Mouse (Mus musculus) neural tube, embryonic 11.5 days (tissue): ENCODE measurements around the gene Esp3. TPM values are rescaled to one million over a fixed set of nuclear protein-coding genes. Genes with fewer than 3 reads are reported as not detected.
"Not testable (repeated sequence)": the region's sequence is repeated elsewhere in the genome, so short reads cannot be mapped to it uniquely, and the experiment has no call there.

Source experiments
- ATAC-seq: fragments of 200-750 bp; cut with Nextera tagmentation; 2 replicates; pipeline ENCODE4 v1.8.0; 2017; ENCODE audit warnings: moderate number of reproducible peaks, mild to moderate bottlenecking, moderate TSS enrichment, moderate library complexity; ENCODE audit not compliant: insufficient read depth, low FRiP score, low TSS enrichment
- DNase-seq: peaks from one replicate; pipeline ENCODE4 v3.0.0-alpha.2; 2015; ENCODE audit warnings: low spot score
- H3K27ac ChIP-seq: fragments of 300-500 bp; sonication (generic); 2 replicates; pipeline ENCODE4 v1.5.1; 2014; ENCODE audit warnings: low read depth, mild to moderate bottlenecking, low read length
- H3K27me3 ChIP-seq: fragments of 300-500 bp; sonication (generic); 2 replicates; pipeline ENCODE4 v1.6.1; 2014; ENCODE audit warnings: mild to moderate bottlenecking, low read length, mixed read lengths; ENCODE audit not compliant: control insufficient read depth, insufficient read depth
- H3K36me3 ChIP-seq: fragments of 300-500 bp; sonication (generic); 2 replicates; pipeline ENCODE4 v1.6.1; 2014; ENCODE audit warnings: mild to moderate bottlenecking, low read length, moderate library complexity, mixed read lengths; ENCODE audit not compliant: control insufficient read depth, insufficient read depth
- H3K4me1 ChIP-seq: fragments of 300-500 bp; sonication (generic); 2 replicates; pipeline ENCODE4 v1.6.1; 2014; ENCODE audit warnings: low read length, mixed read lengths; ENCODE audit not compliant: control insufficient read depth, insufficient read depth
- H3K4me2 ChIP-seq: fragments of 300-500 bp; sonication (generic); 2 replicates; pipeline ENCODE4 v1.6.1; 2014; ENCODE audit warnings: low read depth, mild to moderate bottlenecking, moderate library complexity
- H3K4me3 ChIP-seq: fragments of 300-500 bp; sonication (generic); 2 replicates; pipeline ENCODE4 v1.5.1; 2014; ENCODE audit warnings: low read depth, low read length
- H3K9ac ChIP-seq: fragments of 300-500 bp; sonication (generic); 2 replicates; pipeline ENCODE4 v1.6.1; 2014; ENCODE audit warnings: mild to moderate bottlenecking, low read length
- H3K9me3 ChIP-seq: fragments of 300-500 bp; sonication (generic); 2 replicates; pipeline ENCODE4 v1.6.1; 2016; ENCODE audit warnings: low read length; ENCODE audit not compliant: control insufficient read depth
- WGBS: fragments of 180-500 bp; shearing (Covaris S2); extraction: QIAGEN DNeasy Blood & Tissue Kit; methylation state at CpG from one replicate; pipeline ENCODE4 v1.1.7; 2014; 5-methylcytosine and 5-hydroxymethylcytosine counted together
- polyA plus RNA-seq: library from polyadenylated mRNA; unstranded; fragments of >200 nt; fragmentation: Nextera tagmentation; extraction: Ambion mirVana; gene quantifications from 2 replicates; pipeline ENCODE4 v1.2.1, GENCODE M21; 2014

Esp3 gene
- not detected in 2 replicates for polyA plus RNA-seq

DNA sequence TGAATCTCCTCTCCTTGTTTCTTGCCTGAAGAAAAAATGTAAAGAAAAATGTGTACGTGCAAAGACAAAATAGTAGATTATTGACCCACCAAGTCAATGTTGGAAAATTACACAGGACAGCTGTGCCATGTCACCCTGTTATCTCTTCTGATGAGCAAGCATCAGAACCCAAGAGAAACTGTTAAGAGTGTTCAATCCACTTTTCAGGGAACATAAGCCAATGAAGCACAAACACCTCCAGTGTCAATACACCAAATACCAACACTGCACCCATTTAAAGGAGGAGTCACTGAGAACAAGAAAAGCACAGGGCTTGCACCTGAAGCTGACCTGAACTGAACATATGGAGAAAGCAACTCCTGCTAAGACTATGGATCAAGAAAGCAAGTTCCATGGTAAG, at the start of gene Esp3:
Gene Esp3 (plus strand): TSS at position 301 of the 400 bp plus-strand sequence.
- H3K4me3 ChIP-seq, H3K27me3 ChIP-seq, H3K27ac ChIP-seq, H3K4me2 ChIP-seq, ATAC-seq, H3K9me3 ChIP-seq, DNase-seq, H3K36me3 ChIP-seq, H3K9ac ChIP-seq, H3K4me1 ChIP-seq: not testable (repeated sequence)
- 100% methylated on average over 1 of the region's 1 CpGs for WGBS

DNA sequence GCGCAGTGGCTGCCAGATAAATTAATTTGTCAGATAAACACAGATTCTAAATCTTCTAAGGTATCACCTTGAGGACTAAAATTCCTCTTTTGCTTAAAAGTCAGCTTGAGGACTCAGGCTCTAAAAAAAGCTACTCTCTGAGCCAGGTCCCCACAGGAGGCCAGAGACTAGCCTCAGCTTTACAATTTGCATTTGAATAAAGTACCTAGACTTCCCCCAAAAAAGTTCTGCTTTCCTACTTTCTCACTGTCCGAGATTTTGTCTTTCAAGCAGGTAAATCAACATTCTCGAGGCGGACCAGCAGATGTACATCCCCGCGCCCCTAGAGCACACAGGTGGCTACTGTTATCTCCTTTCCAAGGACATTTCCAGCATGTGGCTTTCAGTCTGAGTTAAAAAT, 48.0 kb upstream of the Esp3 start:
- H3K4me3 ChIP-seq, ATAC-seq, H3K27ac ChIP-seq, H3K36me3 ChIP-seq, H3K4me1 ChIP-seq, H3K27me3 ChIP-seq, H3K9ac ChIP-seq, H3K9me3 ChIP-seq, DNase-seq, H3K4me2 ChIP-seq: not testable (repeated sequence)
- 43% methylated on average over 6 of the region's 6 CpGs for WGBS

DNA sequence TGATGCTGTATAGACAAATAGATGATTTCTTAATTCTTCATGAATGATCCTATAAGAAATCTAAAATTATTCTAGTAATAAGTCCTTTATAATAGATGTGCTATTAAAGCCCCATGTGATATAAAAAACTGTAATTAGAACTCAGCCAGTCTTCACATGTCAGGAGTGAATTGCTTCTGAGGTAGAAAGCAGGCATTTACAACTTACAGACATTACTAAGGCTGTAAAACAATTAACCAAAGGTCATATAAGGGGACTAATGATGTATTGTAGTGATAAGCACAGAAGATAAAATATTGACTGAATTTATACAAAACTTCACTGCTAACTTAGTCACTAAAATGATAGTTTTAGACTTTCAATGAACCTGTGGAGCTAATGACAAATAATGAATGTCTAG, 40.6 kb upstream of the Esp3 start:
- no peak overlapping the region for H3K27ac ChIP-seq
- no peaks in the 10 kb centered on the region for H3K4me1 ChIP-seq
- no peak for ATAC-seq
- no peaks in the 10 kb centered on the region for H3K36me3 ChIP-seq
- no peak for DNase-seq
- no peaks in the 10 kb centered on the region for H3K27me3 ChIP-seq
- no peak overlapping the region for H3K9ac ChIP-seq
- no peaks in the 10 kb centered on the region for H3K9me3 ChIP-seq
- no peak overlapping the region for H3K4me2 ChIP-seq
- no peak overlapping the region for H3K4me3 ChIP-seq

DNA sequence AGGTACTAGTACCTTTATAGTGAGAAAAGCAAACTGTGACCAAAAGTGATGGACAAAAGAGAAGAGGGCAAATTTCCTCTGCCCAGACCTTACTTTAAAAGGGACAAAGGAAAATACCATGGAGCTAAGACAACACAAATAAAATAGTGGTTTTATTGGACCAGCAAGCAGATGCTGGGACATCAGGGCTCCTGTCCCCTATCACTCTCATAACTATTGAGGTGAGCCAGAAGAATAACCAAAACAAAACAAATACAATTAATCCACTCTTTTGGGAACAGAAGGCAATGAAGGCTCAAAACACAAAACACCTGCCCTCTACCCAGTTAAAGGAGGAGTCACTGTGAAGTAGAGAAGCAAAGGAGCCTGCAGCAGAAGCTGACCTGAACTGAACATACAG, 33.6 kb upstream of the Esp3 start, which contains the start of gene Esp4:
Gene Esp4 (plus strand): TSS at position 301 of the 400 bp plus-strand sequence.
- Histone ChIP-seq H3K4me1 (no peaks in the 10 kb centered on the region), H3K9me3 (no peaks in the 10 kb centered on the region), H3K9ac (no peak within 1 kb of the TSS), H3K27ac (no peak within 1 kb of the TSS), H3K36me3 (no peaks in the 10 kb centered on the region), H3K4me2 (no peak within 1 kb of the TSS), H3K27me3 (no peaks in the 10 kb centered on the region), H3K4me3 (no peak within 1 kb of the TSS)
- DNase-seq (no peak), ATAC-seq (no peak)

DNA sequence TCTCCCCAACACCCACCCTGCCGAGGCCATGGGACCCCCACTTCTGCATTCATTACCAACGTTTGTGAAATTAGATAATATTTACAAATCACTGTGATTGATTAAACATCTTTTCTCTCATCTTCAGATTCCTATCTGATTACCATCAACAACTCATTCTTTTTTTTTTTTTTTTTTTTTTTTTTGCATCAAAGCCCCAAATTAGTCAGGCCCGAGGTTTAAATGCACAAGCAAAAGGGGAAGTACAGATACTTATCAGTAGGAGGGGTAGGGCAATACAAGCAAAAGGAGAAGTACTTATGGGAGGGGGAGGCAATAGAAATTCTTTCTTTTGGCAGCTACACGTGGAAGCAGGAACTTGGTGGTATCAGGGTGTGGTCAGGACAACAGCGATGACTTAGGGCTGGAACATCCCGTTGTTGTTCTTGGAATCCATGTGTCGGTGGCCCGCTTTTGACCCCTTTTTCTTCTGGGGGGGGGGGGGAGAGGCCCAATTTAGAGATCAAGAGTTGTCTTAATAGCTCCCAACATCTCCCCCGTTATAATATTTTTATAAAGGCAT, 30.3 kb downstream of the Esp3 start:
- 85% methylated on average over 9 of the region's 9 CpGs for WGBS
- not testable (repeated sequence) for H3K9me3 ChIP-seq, H3K27me3 ChIP-seq, H3K9ac ChIP-seq, DNase-seq, H3K4me1 ChIP-seq, ATAC-seq, H3K27ac ChIP-seq, H3K36me3 ChIP-seq, H3K4me2 ChIP-seq, H3K4me3 ChIP-seq

DNA sequence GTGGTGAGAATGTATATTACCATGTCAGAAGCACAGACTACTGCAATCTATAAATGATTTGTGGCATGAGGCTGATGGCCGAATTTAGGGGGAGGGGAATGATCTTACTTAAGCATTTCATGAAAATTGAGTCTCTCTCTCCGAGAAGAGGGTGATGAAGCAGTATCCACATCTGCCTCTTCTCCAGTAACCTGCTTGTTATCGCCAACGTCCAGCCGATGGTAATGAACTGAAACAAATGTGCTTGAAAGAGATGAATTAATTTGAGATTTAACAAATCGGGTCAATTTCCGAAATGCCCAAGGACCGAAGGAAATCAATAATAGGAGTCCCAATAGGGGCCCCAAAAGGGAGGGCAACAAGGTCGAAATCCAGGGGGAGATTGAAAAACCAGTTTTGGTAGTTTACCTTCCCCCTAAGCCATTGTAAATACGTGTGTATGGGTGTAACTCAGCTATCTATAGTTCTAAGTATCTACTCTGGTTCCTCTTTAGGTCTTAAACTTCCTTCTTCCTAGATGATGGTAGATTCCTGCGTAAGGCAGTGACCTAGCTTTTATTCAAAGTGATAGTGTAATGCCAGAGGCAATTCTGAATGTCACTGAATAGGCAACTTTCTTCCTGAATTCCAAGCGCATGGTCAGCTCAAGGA, 31.4 kb downstream of the Esp3 start:
- H3K9me3 ChIP-seq, DNase-seq, H3K36me3 ChIP-seq, H3K4me1 ChIP-seq, H3K4me3 ChIP-seq, H3K4me2 ChIP-seq, ATAC-seq, H3K9ac ChIP-seq, H3K27ac ChIP-seq, H3K27me3 ChIP-seq: not testable (repeated sequence)
- WGBS = 85% methylated on average over 12 of the region's 12 CpGs

Other genes starting within 250 kb of the Esp3 start
- gene Esp8, start 112.1 kb upstream of the Esp3 start, polyA plus RNA-seq = not detected in 2 replicates
- gene Esp6, start 70.6 kb upstream of the Esp3 start, polyA plus RNA-seq = not detected in 2 replicates
- gene Esp4, start 33.5 kb upstream of the Esp3 start, polyA plus RNA-seq = not detected in 2 replicates
- not detected in 2 replicates for gene Esp1, start 95.0 kb downstream of the Esp3 start, polyA plus RNA-seq
- gene Crisp2, start 174.9 kb downstream of the Esp3 start, polyA plus RNA-seq = not detected in 2 replicates
- 4.4 and 6.9 TPM in 2 replicates for gene Rhag, start 179.1 kb downstream of the Esp3 start, polyA plus RNA-seq
- 0.91 and 0.93 TPM in 2 replicates for gene 9130008F23Rik, start 248.5 kb downstream of the Esp3 start, polyA plus RNA-seq